Mouse (Mus musculus): ENCODE data around the gene Gm49355. TPM values are rescaled to one million over a fixed set of nuclear protein-coding genes. Genes with fewer than 3 reads are reported as not detected.

Gene Gm49355
- total RNA-seq, 2 experiments from 2014 or later: 0.12 to 0.37 TPM

DNA sequence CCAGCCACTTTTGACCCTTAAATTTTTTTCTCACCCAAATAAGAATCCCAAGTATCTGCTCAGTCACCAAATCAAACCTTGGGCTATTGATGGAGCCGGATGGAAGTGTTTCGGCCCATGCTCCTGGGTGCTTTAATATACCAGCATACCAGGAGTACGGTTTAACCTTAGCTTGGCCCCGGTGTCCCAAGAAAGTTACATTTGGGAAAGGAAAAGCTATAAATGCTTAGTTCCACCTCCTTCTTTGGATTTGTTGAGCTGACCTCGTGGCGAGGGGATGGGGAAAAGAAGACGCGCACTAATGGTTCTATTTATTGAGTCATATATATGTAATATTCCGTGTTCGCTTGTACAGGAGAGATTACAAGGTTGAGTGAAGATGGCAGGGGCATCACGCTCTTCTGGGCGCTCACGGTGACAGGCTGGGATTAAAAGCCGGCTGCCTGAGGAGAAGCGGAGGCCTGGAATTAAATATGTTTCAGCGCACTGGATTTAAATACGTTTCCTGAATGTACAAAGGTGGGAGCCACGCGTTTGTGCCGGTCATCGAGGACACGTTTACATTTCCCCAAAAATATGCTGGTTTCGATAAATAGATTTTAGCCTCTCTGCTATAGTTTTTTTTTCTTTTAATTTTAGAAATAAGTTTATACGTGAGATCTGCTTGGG is 58.1 kb downstream of the Gm49355 start:
- intact Hi-C loops (cut with DNase I): no loop called here
- DNase-seq: no peak

DNA sequence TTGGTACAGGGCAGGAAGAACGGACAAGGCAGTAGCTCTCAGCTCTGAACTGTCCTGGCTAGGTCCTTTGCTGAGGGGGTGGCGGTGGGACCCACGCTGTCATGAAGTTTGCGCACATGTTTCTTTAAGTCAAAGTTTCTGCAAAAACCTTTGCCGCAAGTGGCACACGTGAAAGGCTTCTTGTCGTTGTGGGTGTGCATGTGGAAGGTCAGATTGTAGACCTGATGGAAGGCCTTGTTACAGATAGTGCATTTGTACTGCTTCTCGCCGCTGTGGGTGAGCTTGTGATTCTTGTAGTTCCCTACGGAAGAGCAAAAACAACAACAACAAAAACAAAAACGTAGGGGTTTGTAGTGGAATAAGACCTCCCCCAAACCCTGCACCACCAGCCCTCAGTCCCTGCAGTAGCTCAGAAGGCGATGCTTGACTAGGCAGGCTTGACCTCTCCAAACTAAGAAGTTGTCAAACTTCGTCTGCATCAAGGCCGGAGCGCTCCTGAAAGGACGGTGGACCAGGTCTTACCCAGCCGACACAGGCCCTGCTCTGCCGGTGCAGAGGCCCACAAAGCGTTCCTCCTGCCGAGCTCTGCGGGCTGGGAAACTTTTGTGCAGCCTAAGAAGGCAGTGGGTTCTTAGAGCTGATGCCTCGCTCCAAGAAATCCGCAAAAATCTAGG is 58.8 kb downstream of the Gm49355 start:
- intact Hi-C loops (cut with DNase I): no loop called here
- no peak for DNase-seq

DNA sequence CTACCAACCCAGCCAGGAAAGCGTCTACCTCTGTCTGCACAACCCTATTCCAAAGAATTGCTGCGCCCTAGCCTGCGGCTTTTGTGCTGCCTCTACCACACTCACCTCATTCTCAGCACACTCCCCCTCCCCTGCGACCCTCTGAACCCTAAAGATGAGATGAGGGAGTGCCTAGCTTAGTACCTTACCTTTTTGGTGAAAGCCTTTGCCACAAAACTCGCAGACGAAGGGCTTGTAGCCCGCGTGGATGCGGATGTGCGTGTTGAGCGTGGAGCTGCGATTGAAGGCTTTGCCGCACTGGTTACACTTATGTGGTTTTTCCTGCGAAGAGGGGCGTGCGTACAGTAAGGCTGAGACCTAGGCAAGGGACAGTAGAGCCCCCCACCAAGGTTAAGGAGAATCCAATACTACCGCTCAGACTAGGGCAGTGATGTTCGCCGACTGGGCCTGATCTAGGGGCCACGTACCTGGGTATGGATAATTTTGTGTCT is 59.7 kb downstream of the Gm49355 start:
- no peak for DNase-seq
- intact Hi-C loops (cut with DNase I): no loop called here

DNA sequence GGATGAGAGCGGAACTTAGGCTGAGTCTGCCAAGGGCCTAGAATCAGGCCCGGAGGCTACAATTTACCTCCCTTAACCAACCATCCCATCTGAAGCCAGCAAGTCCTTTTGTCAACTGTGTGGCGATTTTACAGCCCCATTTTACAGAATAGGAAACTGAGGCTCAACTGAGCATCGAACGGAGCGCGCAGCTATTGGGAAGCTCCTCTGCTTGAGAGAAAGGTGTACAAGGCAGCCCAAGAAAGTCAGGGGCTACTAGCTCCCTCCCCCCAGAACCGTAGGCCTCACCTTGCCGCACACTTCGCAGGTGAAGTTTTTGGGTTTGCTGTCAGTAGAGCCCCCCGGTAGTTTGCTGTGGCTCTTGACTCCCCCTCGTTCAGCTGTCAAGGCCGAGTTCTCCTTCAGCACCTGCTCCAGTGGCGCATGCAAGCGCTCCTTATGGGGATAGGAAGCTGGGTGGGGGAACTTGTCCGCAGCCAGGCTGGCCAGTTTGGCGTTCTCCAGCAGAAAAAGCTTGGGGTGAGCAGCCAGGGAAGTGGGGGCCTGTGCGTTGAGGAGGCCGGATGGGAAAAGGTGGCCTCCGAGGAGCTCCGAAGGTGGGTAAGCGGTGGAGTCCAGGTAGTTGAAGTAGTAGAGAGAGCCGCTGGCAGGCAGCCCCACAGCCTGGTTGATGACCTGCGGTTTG is 60.4 kb downstream of the Gm49355 start:
- DNase-seq: no peak
- intact Hi-C loops (cut with DNase I): no loop called here

DNA sequence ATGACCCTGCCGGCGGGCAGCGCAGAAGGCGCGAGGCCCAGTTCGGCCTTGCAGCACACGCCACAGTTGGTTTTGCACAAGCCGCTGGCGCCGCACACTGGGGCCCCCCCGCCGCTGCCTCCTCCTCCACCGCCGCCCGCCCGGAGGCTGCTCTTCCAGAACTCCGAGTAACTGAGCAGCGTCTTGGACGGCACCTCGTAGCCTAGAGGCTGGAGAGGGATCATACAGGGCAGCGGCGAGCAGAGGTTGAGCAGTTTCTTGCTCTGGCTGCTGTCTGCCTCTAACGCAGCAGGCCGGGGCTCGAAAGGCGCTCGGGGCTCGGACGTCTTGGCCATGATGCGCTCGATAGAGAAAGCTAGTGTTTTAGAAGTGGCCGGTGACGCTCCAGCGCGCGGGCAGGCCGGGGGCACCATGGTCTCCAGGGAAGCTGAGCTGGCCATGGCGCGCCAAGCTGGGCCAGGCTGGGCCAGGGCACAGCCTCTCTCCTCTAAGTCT is 61.0 kb downstream of the Gm49355 start:
- intact Hi-C loops (cut with DNase I): no loop called here
- DNase-seq: no peak

DNA sequence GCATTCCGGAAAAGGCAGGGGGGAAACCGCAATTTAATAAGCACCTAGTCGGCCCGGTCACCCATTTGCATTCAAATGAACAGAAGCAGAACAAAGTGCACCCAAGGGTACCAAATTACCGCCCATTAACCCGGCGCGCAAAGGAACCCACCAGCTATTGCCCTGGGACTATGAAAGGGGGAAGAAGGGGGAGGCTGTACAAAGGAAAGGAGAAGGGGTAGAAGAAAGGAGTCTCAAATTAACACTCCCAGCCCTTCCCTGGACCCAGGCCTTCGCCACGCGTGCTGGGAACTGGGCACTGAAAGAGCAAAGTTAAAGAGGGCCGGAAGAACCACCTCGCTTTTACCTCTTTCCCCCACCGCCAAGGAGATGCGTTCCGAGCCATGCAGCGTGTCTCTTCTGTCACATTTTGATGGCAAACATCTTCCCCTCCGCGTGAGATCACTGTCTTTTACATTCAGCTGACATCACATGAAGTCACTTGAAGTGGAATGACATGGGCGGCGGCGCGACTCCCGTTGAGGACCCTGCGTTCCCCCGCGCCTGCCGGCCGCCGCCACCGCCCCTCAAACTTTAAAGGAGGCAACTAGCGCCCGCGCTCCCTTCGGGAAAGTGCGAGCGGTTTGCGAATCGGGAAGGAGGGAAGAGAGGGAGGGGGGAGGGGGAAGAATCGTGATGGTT is 61.6 kb downstream of the Gm49355 start:
- intact Hi-C loops (cut with DNase I): no loop called here
- no peak for DNase-seq

DNA sequence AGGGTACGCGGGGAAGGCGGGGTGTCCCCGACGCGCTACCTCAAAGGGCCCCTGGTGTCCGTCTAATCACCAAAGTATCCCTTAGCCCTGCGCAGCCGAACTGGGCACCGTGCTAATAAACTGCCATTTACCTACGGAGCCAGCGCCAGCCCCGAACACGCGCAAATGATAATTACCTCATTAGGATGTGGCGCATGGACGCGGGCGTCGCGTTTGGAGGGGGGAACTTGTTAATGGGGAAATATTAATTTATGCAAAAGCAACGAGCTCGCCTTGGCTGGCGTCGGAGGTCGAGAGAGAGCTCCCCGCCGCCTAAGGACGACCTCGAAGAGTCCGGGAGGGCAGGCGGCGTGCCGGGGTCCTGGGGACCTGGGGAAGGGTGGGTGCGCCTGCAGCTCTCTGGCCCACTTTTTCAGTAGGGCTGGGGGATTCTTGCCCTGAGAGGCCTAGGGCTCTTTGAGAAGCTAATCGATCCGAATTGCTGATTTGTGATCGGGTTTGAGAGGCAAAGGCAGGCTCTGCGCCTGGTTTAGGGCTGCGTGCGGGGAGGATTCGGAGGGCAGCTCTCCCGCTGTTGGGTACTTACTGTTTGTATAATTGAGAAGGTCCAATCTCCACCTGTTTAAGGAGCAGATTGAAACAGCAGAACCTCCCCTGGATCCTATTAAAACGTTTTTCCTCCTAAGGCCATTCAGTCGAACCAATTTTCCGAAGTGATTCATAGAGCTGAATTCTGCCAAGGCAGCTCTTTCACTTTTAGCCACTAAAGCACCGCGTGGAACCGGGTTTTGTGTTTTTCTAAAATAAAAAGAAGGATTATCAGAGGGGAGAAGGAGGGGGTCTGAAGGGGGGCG is 62.5 kb downstream of the Gm49355 start:
- no peak for DNase-seq
- intact Hi-C loops (cut with DNase I): no loop called here

DNA sequence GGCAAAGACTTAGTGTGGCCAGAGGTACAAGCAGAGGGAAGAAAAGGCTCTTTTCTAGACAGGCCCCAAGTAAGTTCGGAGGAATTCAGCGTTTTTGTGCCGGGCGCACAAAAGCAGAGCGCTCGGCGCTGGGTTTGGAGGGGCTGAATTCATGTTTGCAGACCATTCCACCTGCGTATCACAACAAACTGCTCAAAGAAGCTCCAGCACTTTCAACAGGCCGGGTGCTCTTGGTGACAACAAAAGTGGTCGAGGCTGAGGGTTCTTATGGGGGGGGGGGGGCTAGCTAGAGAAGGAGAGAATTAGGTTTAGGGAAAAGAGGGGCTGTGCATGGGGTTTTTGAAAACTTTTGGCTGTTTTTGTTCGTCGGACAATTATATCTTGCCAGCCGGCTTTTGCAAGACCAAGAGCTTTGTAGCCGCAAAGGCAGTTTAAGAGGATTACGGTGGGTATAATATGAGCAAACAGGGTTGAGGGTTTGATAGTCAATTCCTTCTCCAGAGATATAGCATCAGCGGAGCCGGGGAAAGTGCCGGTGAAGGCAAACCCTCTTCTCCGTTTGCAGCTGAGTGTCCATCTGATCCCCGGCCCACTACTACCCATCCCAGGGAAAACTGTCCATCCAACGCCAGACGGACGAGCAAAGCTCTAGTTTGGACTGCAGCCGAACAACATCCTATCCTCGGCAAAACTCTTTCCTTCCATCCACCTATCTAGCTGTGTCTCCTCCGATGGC is 63.3 kb downstream of the Gm49355 start:
- no peak for DNase-seq
- intact Hi-C loops (cut with DNase I): no loop called here

DNA sequence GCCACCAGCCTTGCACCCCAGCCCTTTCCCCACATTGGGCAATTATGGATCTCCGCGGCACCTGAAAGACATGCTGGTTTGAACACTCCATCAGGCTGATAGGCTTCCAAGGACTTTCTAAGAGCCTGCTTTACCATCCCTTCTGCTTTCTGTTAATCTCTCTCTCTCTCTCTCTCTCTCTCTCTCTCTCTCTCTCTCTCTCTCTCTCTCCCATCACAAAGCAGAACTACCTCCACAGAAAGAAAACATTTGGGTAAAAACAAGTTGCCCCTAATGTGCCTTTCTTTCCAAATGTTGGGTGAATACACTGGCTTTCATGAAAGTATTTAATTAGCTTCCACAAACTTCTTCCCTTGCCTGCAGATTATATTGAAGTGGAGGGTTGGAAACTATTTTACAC is 64.3 kb downstream of the Gm49355 start, which contains the start of gene Fezf2:
Gene Fezf2, minus strand, starts transcription at position 101 of the 400 bp plus-strand sequence.
- intact Hi-C loops (cut with DNase I): no loop called here

DNA sequence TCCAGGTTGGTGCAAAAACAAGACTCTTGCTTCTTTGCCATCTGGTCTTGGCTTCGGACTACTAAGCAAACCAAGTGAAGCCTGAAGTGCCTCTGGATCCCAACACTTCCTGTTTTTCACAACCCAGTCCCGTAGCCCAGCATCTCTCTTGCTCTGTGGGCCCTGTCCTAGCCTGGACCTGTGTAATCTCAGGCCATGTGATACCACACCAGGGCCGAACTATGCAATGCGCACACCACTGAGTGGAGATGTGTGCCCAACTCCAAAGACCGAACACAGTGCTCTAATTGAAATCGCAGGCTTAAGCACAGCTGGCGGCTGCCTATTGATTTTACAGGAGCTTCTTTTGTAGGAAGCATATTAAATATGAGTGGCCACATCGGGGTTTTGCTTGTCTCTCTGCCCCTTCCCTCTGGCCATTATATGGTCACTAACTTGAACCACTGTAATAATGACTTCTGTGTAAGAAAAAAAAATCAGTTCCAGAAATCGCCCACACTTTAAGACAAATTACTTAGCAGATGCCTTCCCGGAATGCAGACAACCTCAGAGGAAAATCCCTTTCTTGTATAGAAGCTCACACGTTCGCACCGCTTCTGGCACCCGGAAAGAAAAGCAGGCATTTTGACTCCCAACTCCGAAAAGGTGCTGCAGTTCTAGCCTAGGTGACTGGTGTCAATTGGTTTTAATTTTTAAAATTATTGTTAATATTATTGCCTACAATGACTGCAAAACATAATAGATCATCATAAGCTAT is 65.7 kb downstream of the Gm49355 start:
- intact Hi-C loops (cut with DNase I): no loop called here
- DNase-seq: no peak

More for the DNA sequence above, 64.3 kb downstream of the Gm49355 start, which contains the start of gene Fezf2:
- DNase-seq: no peak

DNA sequence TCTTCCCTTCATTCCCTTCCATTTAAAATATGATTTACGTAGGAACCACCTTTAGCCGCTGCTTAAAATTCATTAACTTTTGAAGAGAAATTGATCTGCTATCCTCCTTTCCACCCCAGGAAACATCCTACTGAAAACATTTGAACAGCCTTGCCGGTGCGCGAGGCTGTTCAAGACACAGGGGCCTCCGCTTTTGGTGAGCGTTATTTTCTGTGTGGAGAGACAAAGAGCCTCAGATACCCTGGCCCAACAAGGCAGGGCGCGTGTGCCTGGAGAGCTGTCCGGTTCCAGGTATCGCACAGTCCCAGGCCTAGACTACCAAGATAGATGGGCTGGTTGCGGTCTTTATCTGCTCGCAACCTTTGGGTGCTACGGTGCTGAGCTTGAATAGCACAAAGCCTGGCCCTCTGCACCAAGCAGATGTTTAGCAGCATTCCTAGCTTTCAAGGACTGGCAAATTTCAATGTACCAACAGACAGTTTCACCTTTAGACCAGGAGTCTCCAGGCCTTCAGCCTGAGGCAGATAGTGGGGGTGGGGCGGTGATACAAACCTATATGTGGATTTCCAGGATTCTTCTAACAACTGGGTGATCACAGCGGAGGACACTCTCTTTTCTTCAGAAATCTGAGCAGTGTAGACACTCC is 66.6 kb downstream of the Gm49355 start:
- intact Hi-C loops (cut with DNase I): no loop called here
- no peak for DNase-seq

Other genes starting within 250 kb of the Gm49355 start
- gene 3830406C13Rik, start 197 bp downstream of the Gm49355 start, total RNA-seq (2021): 10 to 100 TPM; 21.2 to 28.7 TPM
- not detected for gene Fezf2, start 64.2 kb downstream of the Gm49355 start, total RNA-seq (2021)